Mouse (Mus musculus): ENCODE measurements at regions not wholly inside any gene's neighbourhood (a gene's known extent, or its start where the extent isn't known, plus 50 kb on each side); places are given as distances from the start of the nearest gene placed in this dataset.

DNA sequence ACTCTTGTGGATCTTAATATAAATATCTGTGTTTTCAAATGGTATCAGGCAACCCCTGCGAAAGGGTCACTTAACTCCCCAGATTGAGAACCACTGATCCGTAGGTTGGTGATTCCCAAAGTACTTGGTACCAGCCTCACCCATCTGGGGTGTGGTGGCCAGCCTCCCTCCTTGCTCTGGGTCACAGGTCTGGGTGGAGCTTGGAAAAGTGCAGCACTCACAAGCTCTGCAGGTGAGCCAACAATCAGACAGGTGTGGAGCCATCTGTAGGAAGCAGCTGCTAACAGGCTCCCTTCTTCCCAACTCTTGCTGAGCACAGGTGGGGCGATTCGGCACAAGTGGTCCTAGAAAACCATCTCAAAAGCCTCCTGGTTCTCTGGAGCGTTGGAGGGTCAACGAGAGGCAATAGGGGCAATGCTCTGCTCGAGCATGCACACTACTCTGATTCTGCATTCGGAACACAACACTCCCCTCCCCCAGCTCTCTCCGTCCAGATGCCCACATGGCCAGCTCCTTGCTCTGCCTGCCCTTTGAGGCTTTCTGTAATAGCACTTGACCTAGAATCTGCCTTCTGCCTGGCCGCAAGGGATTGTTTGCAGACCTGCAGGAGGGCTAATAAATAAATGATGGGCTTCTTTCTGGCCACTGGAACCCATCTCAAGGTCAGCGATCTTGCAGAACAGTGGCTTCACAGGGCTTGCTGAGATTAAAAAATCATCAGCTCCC lies 58.2 kb upstream of the Glce start:
- DNase-seq (ENCODE audit: low spot score) (no peak), ATAC-seq (replicated peaks; ENCODE audit: low FRiP score) (no peak)
- peak overlapping the region; percentile 15; the same call in 1 of the 2 replicates for H3K4me2 ChIP-seq (ENCODE audit: low read depth, low read length, severe bottlenecking)

GRCm38 (mm10) chr9:62174651-62175050 lies 52.2 kb upstream of the Glce start:
- H3K27me3 ChIP-seq (ENCODE audit: control insufficient read depth, insufficient read depth, low read length): no peaks in the 10 kb centered on the region
- no peaks in the 10 kb centered on the region for H3K4me1 ChIP-seq (replicated peaks; ENCODE audit: control insufficient read depth, insufficient read depth, low read length)
- no peak overlapping the region for H3K4me2 ChIP-seq (ENCODE audit: low read depth, low read length, severe bottlenecking)
- H3K9me3 ChIP-seq (ENCODE audit: control insufficient read depth, low read length): no peaks in the 10 kb centered on the region
- H3K27ac ChIP-seq (ENCODE audit: low read depth, low read length): no peak overlapping the region
- no peak overlapping the region for H3K9ac ChIP-seq (ENCODE audit: low read length)
- H3K36me3 ChIP-seq (ENCODE audit: control insufficient read depth, insufficient read depth, low read length): no peaks in the 10 kb centered on the region
- no peak overlapping the region for H3K4me3 ChIP-seq (ENCODE audit: low read depth, low read length)
- DNase-seq (ENCODE audit: low spot score) (no peak), ATAC-seq (replicated peaks; ENCODE audit: low FRiP score) (no peak)
- 88% methylated on average over 7 of the region's 7 CpGs for WGBS

More for the DNA sequence above, 58.2 kb upstream of the Glce start:
- no peaks in the 10 kb centered on the region; the same call in 1 of the 2 replicates for H3K27me3 ChIP-seq (ENCODE audit: control insufficient read depth, insufficient read depth, low read length)
- no peak overlapping the region for H3K4me3 ChIP-seq (ENCODE audit: low read depth, low read length)
- WGBS: 40% methylated on average over 11 of the region's 11 CpGs
- peaks cover 12% of the 10 kb centered on the region; the same call in 1 of the 2 replicates for H3K4me1 ChIP-seq (replicated peaks; ENCODE audit: control insufficient read depth, insufficient read depth, low read length)
- H3K9me3 ChIP-seq (ENCODE audit: control insufficient read depth, low read length): no peaks in the 10 kb centered on the region
- 0 out of 2 replicates have a peak overlapping the region, but pooled peaks have one; percentile 3 for H3K9ac ChIP-seq (ENCODE audit: low read length)
- no peaks in the 10 kb centered on the region for H3K36me3 ChIP-seq (ENCODE audit: control insufficient read depth, insufficient read depth, low read length)
- peak overlapping the region; percentile 57; the same call in 1 of the 2 replicates for H3K27ac ChIP-seq (ENCODE audit: low read depth, low read length)
